Mouse (Mus musculus): ENCODE measurements around the gene Olfr874. TPM values are rescaled to one million over a fixed set of nuclear protein-coding genes. Genes with fewer than 3 reads are reported as not detected.
"Not testable (repeated sequence)": the region's sequence is repeated elsewhere in the genome, so short reads cannot be mapped to it uniquely, and the experiment has no call there.

The Olfr874 gene
- total RNA-seq (2021): not detected
- long read RNA-seq, experiment 1: 0 reads
- long read RNA-seq, experiment 2: 0 reads

- no peak for DNase-seq (ENCODE audit: low spot score in 2 of 2)
Measured at GRCm38 (mm10) chr9:37744806-37745205, at the start of gene Olfr874. TSS of gene Olfr874 (plus strand) at chr9:37745106.

GRCm38 (mm10) chr9:37716150-37716549 lies 28.8 kb upstream of the Olfr874 start, which contains the start of gene Olfr160:
TSS of gene Olfr160 (minus strand) at chr9:37716250.
- DNase-seq (ENCODE audit: low spot score in 2 of 2): no peak

GRCm38 (mm10) chr9:37734310-37734709 lies 10.6 kb upstream of the Olfr874 start:
- DNase-seq (ENCODE audit: low spot score in 2 of 2): no peak

GRCm38 (mm10) chr9:37750319-37751075 lies 5.6 kb downstream of the Olfr874 start:
- DNase-seq (ENCODE audit: low spot score in 2 of 2): no peak

- DNase-seq (ENCODE audit: low spot score in 2 of 2): no peak
Measured at GRCm38 (mm10) chr9:37751467-37751866, 6.6 kb downstream of the Olfr874 start.

GRCm38 (mm10) chr9:37752006-37752405 lies 7.1 kb downstream of the Olfr874 start:
- DNase-seq (ENCODE audit: low spot score in 2 of 2): no peak

- no peak for DNase-seq (ENCODE audit: low spot score in 2 of 2)
Measured at GRCm38 (mm10) chr9:37761728-37762127, 16.8 kb downstream of the Olfr874 start.

- no peak for DNase-seq (ENCODE audit: low spot score in 2 of 2)
Measured at GRCm38 (mm10) chr9:37762541-37762940, 17.6 kb downstream of the Olfr874 start.

GRCm38 (mm10) chr9:37770661-37771060 lies 25.8 kb downstream of the Olfr874 start:
- no peak for DNase-seq (ENCODE audit: low spot score in 2 of 2)

GRCm38 (mm10) chr9:37771759-37772158 lies 26.9 kb downstream of the Olfr874 start, which contains the start of gene Olfr875:
TSS of gene Olfr875 (plus strand) at chr9:37771857.
- no peak for DNase-seq (ENCODE audit: low spot score in 2 of 2)

GRCm38 (mm10) chr9:37782766-37783260 lies 37.9 kb downstream of the Olfr874 start:
- DNase-seq (ENCODE audit: low spot score in 2 of 2): peak; percentile 31 to 41

GRCm38 (mm10) chr9:37783394-37784387 lies 38.8 kb downstream of the Olfr874 start:
- not testable (repeated sequence) for DNase-seq (ENCODE audit: low spot score in 2 of 2)

GRCm38 (mm10) chr9:37786411-37786810 lies 41.5 kb downstream of the Olfr874 start:
- DNase-seq (ENCODE audit: low spot score in 2 of 2): no peak

Other genes with a start within 250 kb of the Olfr874 start
- 10 to 100 TPM; 26.9 to 27.8 TPM for gene Esam, start 217.0 kb upstream of the Olfr874 start, total RNA-seq (2021)
- gene Vsig2, start 205.9 kb upstream of the Olfr874 start, total RNA-seq (2021): 1 to 10 TPM; 3.5 to 6.2 TPM
- 1,000 to 10,000 TPM; 1,609 to 1,636 TPM for gene Nrgn, start 192.2 kb upstream of the Olfr874 start, total RNA-seq (2021)
- gene Siae, start 189.4 kb upstream of the Olfr874 start, total RNA-seq (2021): 10 to 100 TPM; 12.1 to 14.0 TPM
- gene Spa17, start 131.4 kb upstream of the Olfr874 start, total RNA-seq (2021): 1 to 10 TPM; 1.5 to 4.3 TPM
- 10 to 100 TPM; 50.8 to 50.9 TPM for gene Tbrg1, start 87.8 kb upstream of the Olfr874 start, total RNA-seq (2021)
- not detected for gene Panx3, start 75.9 kb upstream of the Olfr874 start, total RNA-seq (2021)
- gene Olfr160, start 28.9 kb upstream of the Olfr874 start, total RNA-seq (2021): not detected
- not detected for gene Olfr875, start 26.8 kb downstream of the Olfr874 start, total RNA-seq (2021)
- gene Olfr876, start 57.9 kb downstream of the Olfr874 start, total RNA-seq (2021): not detected
- not detected for gene Olfr877, start 109.2 kb downstream of the Olfr874 start, total RNA-seq (2021)
- gene Olfr145, start 151.6 kb downstream of the Olfr874 start, total RNA-seq (2021): not detected
- gene Olfr878, start 172.7 kb downstream of the Olfr874 start, total RNA-seq (2021): not detected
- not detected for gene Olfr881, start 246.7 kb downstream of the Olfr874 start, total RNA-seq (2021)

Data from layer of hippocampus, postnatal 14 days (tissue).